Mouse (Mus musculus): ENCODE data around the gene Manba. TPM values are rescaled to one million over a fixed set of nuclear protein-coding genes. Genes with fewer than 3 reads are reported as not detected.

Manba gene
- polyA plus RNA-seq, 1 experiment from 2014 or later: 4.2 TPM

- Histone ChIP-seq H3K27me3 (no peaks in the 10 kb centered on the region), H3K9me3 (no peaks in the 10 kb centered on the region), H3K4me2 (replicated peaks) (no peak overlapping the region), H3K4me1 (no peaks in the 10 kb centered on the region), H3K27ac (replicated peaks) (no peak overlapping the region), H3K4me3 (no peak overlapping the region), H3K9ac (replicated peaks) (no peak overlapping the region), H3K36me3 (no peaks in the 10 kb centered on the region)
- ATAC-seq (ENCODE audit: low FRiP score, low read depth): no peak
- WGBS: 69% methylated on average over 13 of the region's 13 CpGs
Observed at GRCm38 (mm10) chr3:135546212-135546923, 61.0 kb downstream of the Manba start.

GRCm38 (mm10) chr3:135547298-135547697, 61.9 kb downstream of the Manba start:
- Histone ChIP-seq H3K27me3 (no peaks in the 10 kb centered on the region), H3K27ac (replicated peaks) (no peak overlapping the region), H3K4me2 (replicated peaks) (no peak overlapping the region), H3K36me3 (no peaks in the 10 kb centered on the region), H3K4me1 (no peaks in the 10 kb centered on the region), H3K9me3 (no peaks in the 10 kb centered on the region), H3K9ac (replicated peaks) (no peak overlapping the region), H3K4me3 (no peak overlapping the region)
- no peak for ATAC-seq (ENCODE audit: low FRiP score, low read depth)
- 64% methylated on average over 8 of the region's 8 CpGs for WGBS

- no peaks in the 10 kb centered on the region for H3K9me3 ChIP-seq
- H3K27me3 ChIP-seq: no peaks in the 10 kb centered on the region
- no peak overlapping the region for H3K4me3 ChIP-seq
- no peak overlapping the region for H3K9ac ChIP-seq (replicated peaks)
- no peak for ATAC-seq (ENCODE audit: low FRiP score, low read depth)
- H3K4me2 ChIP-seq (replicated peaks): no peak overlapping the region
- H3K27ac ChIP-seq (replicated peaks): no peak overlapping the region
- 73% methylated on average over 5 of the region's 5 CpGs for WGBS
- no peaks in the 10 kb centered on the region for H3K4me1 ChIP-seq
- no peaks in the 10 kb centered on the region for H3K36me3 ChIP-seq
Observed at GRCm38 (mm10) chr3:135552874-135553273, 67.5 kb downstream of the Manba start.

GRCm38 (mm10) chr3:135555192-135555591, 69.8 kb downstream of the Manba start:
- WGBS: 41% methylated on average over 6 of the region's 6 CpGs
- no peak for ATAC-seq (ENCODE audit: low FRiP score, low read depth)
- H3K27me3 ChIP-seq: no peaks in the 10 kb centered on the region
- no peak overlapping the region for H3K4me2 ChIP-seq (replicated peaks)
- H3K4me1 ChIP-seq: no peaks in the 10 kb centered on the region
- no peak overlapping the region for H3K27ac ChIP-seq (replicated peaks)
- no peak overlapping the region for H3K4me3 ChIP-seq
- H3K9ac ChIP-seq (replicated peaks): no peak overlapping the region
- H3K9me3 ChIP-seq: no peaks in the 10 kb centered on the region
- H3K36me3 ChIP-seq: no peaks in the 10 kb centered on the region

- H3K4me2 ChIP-seq (replicated peaks): no peak overlapping the region
- H3K9me3 ChIP-seq: no peaks in the 10 kb centered on the region
- no peak overlapping the region for H3K27ac ChIP-seq (replicated peaks)
- no peaks in the 10 kb centered on the region for H3K27me3 ChIP-seq
- H3K36me3 ChIP-seq: no peaks in the 10 kb centered on the region
- WGBS: 77% methylated on average over 7 of the region's 7 CpGs
- no peak overlapping the region for H3K4me3 ChIP-seq
- no peak overlapping the region for H3K9ac ChIP-seq (replicated peaks)
- no peaks in the 10 kb centered on the region for H3K4me1 ChIP-seq
- no peak for ATAC-seq (ENCODE audit: low FRiP score, low read depth)
Observed at GRCm38 (mm10) chr3:135556052-135556587, 70.7 kb downstream of the Manba start.

DNA sequence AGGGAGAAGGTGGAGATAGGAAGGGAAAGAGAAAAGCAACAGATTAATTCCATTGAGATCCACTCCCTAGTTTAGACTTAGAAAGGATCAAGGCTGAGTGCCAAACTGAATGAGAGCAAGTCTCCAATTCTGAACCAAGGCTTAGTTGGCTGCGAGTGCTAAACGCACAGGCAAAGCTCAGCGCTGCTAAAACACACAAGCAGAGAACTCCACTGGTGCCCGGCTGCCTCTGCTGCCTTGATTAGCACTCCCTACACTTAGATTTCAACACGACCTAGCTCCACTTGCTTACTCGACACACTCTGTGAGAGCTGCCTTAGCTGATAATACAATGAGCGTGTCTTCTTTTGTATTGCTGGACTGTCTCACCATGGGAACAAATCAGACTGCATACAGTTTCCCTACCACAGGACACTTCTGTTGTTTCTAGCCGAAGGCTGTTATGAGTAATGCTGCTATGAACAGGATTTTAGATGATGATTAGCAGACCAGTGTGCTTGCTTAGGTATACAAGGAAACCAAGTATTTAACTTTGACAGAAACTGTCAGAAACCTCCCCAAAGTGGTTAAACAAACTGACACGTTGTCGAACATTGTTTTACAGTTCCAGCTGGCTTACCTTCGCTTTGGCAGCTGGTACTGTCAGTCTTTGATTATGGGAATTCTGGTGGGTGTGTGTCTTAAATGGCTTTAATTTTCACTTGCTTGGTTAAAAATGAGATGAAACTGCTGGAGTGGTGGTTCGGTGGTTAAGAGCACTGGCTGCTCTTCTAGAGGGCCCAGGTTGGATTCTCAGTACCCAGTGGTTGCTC, 71.6 kb downstream of the Manba start:
- H3K9ac ChIP-seq (replicated peaks): no peak overlapping the region
- H3K27ac ChIP-seq (replicated peaks): no peak overlapping the region
- no peak for ATAC-seq (ENCODE audit: low FRiP score, low read depth)
- H3K9me3 ChIP-seq: no peaks in the 10 kb centered on the region
- no peak overlapping the region for H3K4me2 ChIP-seq (replicated peaks)
- H3K4me1 ChIP-seq: no peaks in the 10 kb centered on the region
- 83% methylated on average over 12 of the region's 12 CpGs for WGBS
- H3K4me3 ChIP-seq: no peak overlapping the region
- no peaks in the 10 kb centered on the region for H3K27me3 ChIP-seq
- no peaks in the 10 kb centered on the region for H3K36me3 ChIP-seq

GRCm38 (mm10) chr3:135562036-135562435, 76.6 kb downstream of the Manba start:
- Histone ChIP-seq H3K27ac (replicated peaks) (no peak overlapping the region), H3K27me3 (no peaks in the 10 kb centered on the region), H3K4me3 (no peak overlapping the region), H3K9me3 (no peaks in the 10 kb centered on the region), H3K9ac (replicated peaks) (no peak overlapping the region), H3K36me3 (no peaks in the 10 kb centered on the region), H3K4me2 (replicated peaks) (no peak overlapping the region), H3K4me1 (no peaks in the 10 kb centered on the region)
- 88% methylated on average over 7 of the region's 7 CpGs for WGBS
- no peak for ATAC-seq (ENCODE audit: low FRiP score, low read depth)

GRCm38 (mm10) chr3:135563163-135563689, 77.8 kb downstream of the Manba start:
- 93% methylated on average over 17 of the region's 17 CpGs for WGBS
- Histone ChIP-seq H3K36me3 (no peaks in the 10 kb centered on the region), H3K4me1 (no peaks in the 10 kb centered on the region), H3K4me3 (no peak overlapping the region), H3K9me3 (no peaks in the 10 kb centered on the region), H3K4me2 (replicated peaks) (no peak overlapping the region), H3K27me3 (no peaks in the 10 kb centered on the region), H3K9ac (replicated peaks) (no peak overlapping the region), H3K27ac (replicated peaks) (no peak overlapping the region)
- no peak for ATAC-seq (ENCODE audit: low FRiP score, low read depth)

GRCm38 (mm10) chr3:135564706-135565105, 79.3 kb downstream of the Manba start:
- WGBS: 95% methylated on average over 9 of the region's 9 CpGs
- no peaks in the 10 kb centered on the region for H3K36me3 ChIP-seq
- H3K4me1 ChIP-seq: no peaks in the 10 kb centered on the region
- no peaks in the 10 kb centered on the region for H3K9me3 ChIP-seq
- H3K9ac ChIP-seq (replicated peaks): no peak overlapping the region
- no peak for ATAC-seq (ENCODE audit: low FRiP score, low read depth)
- H3K4me2 ChIP-seq (replicated peaks): no peak overlapping the region
- no peak overlapping the region for H3K27ac ChIP-seq (replicated peaks)
- H3K4me3 ChIP-seq: no peak overlapping the region
- H3K27me3 ChIP-seq: no peaks in the 10 kb centered on the region

GRCm38 (mm10) chr3:135565306-135565705, 79.9 kb downstream of the Manba start:
- Histone ChIP-seq H3K4me1 (no peaks in the 10 kb centered on the region), H3K9me3 (no peaks in the 10 kb centered on the region), H3K27me3 (no peaks in the 10 kb centered on the region), H3K27ac (replicated peaks) (no peak overlapping the region), H3K4me2 (replicated peaks) (no peak overlapping the region), H3K4me3 (no peak overlapping the region), H3K9ac (replicated peaks) (no peak overlapping the region), H3K36me3 (no peaks in the 10 kb centered on the region)
- 85% methylated on average over 4 of the region's 4 CpGs for WGBS
- ATAC-seq (ENCODE audit: low FRiP score, low read depth): no peak

- Histone ChIP-seq H3K27me3 (no peaks in the 10 kb centered on the region), H3K27ac (replicated peaks) (no peak overlapping the region), H3K4me3 (no peak overlapping the region), H3K9me3 (no peaks in the 10 kb centered on the region), H3K4me1 (no peaks in the 10 kb centered on the region), H3K4me2 (replicated peaks) (no peak overlapping the region), H3K9ac (replicated peaks) (no peak overlapping the region), H3K36me3 (no peaks in the 10 kb centered on the region)
- no peak for ATAC-seq (ENCODE audit: low FRiP score, low read depth)
- WGBS: 76% methylated on average over 6 of the region's 6 CpGs
Observed at GRCm38 (mm10) chr3:135567888-135568287, 82.5 kb downstream of the Manba start.

- no peaks in the 10 kb centered on the region for H3K4me1 ChIP-seq
- no peaks in the 10 kb centered on the region for H3K36me3 ChIP-seq
- H3K9me3 ChIP-seq: no peaks in the 10 kb centered on the region
- no peak overlapping the region for H3K9ac ChIP-seq (replicated peaks)
- no peak overlapping the region for H3K4me3 ChIP-seq
- ATAC-seq (ENCODE audit: low FRiP score, low read depth): no peak
- H3K27me3 ChIP-seq: no peaks in the 10 kb centered on the region
- H3K4me2 ChIP-seq (replicated peaks): no peak overlapping the region
- H3K27ac ChIP-seq (replicated peaks): no peak overlapping the region
- WGBS: 79% methylated on average over 5 of the region's 5 CpGs
Observed at GRCm38 (mm10) chr3:135568633-135569032, 83.2 kb downstream of the Manba start.
